Mouse (Mus musculus) kidney, embryonic 16.5 days (tissue): Measurements from ENCODE around the gene Gm20388. TPM values are rescaled to one million over a fixed set of nuclear protein-coding genes. Genes with fewer than 3 reads are reported as not detected.

Experiments used
- ATAC-seq: fragments of 200-750 bp; cut with Nextera tagmentation; 2 replicates; pipeline ENCODE4 v1.8.0; 2017; ENCODE audit warnings: moderate TSS enrichment; ENCODE audit not compliant: low FRiP score, low TSS enrichment
- H3K27ac ChIP-seq: fragments of 300-500 bp; sonication (generic); 2 replicates; pipeline ENCODE4 v1.5.1; 2014; ENCODE audit warnings: low read length
- H3K27me3 ChIP-seq: fragments of 300-500 bp; sonication (generic); 2 replicates; pipeline ENCODE4 v1.6.1; 2014; ENCODE audit warnings: low read length, control low read depth, mixed read lengths; ENCODE audit not compliant: insufficient read depth
- H3K36me3 ChIP-seq: fragments of 300-500 bp; sonication (generic); 2 replicates; pipeline ENCODE4 v1.6.1; 2014; ENCODE audit warnings: low read length, control low read depth, mixed read lengths; ENCODE audit not compliant: insufficient read depth
- H3K4me1 ChIP-seq: fragments of 300-500 bp; sonication (generic); 2 replicates; pipeline ENCODE4 v1.6.1; 2014; ENCODE audit warnings: low read length, control low read depth, mixed read lengths; ENCODE audit not compliant: insufficient read depth
- H3K4me2 ChIP-seq: fragments of 300-500 bp; sonication (generic); replicated peaks from 2 replicates; pipeline ENCODE4 v1.6.1; 2014; ENCODE audit warnings: low read depth, low read length
- H3K4me3 ChIP-seq: fragments of 300-500 bp; sonication (generic); 2 replicates; pipeline ENCODE4 v1.5.1; 2014; ENCODE audit warnings: mild to moderate bottlenecking, low read length
- H3K9ac ChIP-seq: fragments of 300-500 bp; sonication (generic); replicated peaks from 2 replicates; pipeline ENCODE4 v1.6.1; 2014; ENCODE audit warnings: low read length
- H3K9me3 ChIP-seq: fragments of 300-500 bp; sonication (generic); 2 replicates; pipeline ENCODE4 v1.6.1; 2016; ENCODE audit warnings: low read length, control low read depth
- WGBS: fragments of 180-500 bp; shearing (Covaris S2); extraction: QIAGEN DNeasy Blood & Tissue Kit; methylation state at CpG from one replicate; pipeline ENCODE4 v1.1.7; 2014; 5-methylcytosine and 5-hydroxymethylcytosine counted together
- polyA plus RNA-seq: library from polyadenylated mRNA; unstranded; fragments of >200 nt; fragmentation: Nextera tagmentation; extraction: Ambion mirVana; gene quantifications from 2 replicates; pipeline ENCODE4 v1.2.1, GENCODE M21; 2015

The Gm20388 gene
- polyA plus RNA-seq, 1 experiment from 2014 or later = 7.7 TPM

DNA sequence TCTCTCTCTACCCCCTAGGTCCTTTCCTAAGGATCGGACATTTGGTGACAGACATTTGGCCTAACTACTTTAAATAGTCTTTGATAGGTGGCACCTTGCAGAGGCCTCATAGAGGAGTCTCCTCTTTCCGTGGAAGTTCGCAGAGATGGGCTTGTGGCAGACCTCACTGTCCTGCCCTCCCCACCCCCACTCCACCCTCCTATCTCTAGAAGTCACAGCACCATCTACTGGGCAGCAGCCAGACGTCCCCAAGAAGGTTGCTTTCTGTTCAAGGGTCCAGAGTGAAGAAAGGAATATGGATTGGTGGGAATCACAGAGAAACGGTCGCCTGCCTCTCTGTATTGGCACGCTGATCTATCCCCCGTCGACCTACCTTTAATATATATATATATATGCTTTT lies 1482.5 kb downstream of the Gm20388 start:
- ATAC-seq = 0 out of 2 replicates have a peak, but pooled peaks have one; percentile 33

GRCm38 (mm10) chr8:121394686-121395085 lies 1484.0 kb downstream of the Gm20388 start:
- Histone ChIP-seq H3K9ac (peak overlapping the region; percentile 63), H3K27ac (peak overlapping the region; percentile 95), H3K9me3 (no peaks in the 10 kb centered on the region), H3K4me1 (peaks cover 73% of the 10 kb centered on the region), H3K4me3 (peak overlapping the region; percentile 33), H3K36me3 (no peaks in the 10 kb centered on the region), H3K27me3 (peaks cover 37% of the 10 kb centered on the region), H3K4me2 (peak overlapping the region; percentile 51)
- WGBS = 22% methylated on average over 5 of the region's 5 CpGs
- ATAC-seq = no peak

More for the DNA sequence above, 1482.5 kb downstream of the Gm20388 start:
- H3K9me3 ChIP-seq = no peaks in the 10 kb centered on the region
- H3K36me3 ChIP-seq = no peaks in the 10 kb centered on the region
- H3K4me1 ChIP-seq = peaks cover 59% of the 10 kb centered on the region
- WGBS = 6% methylated on average over 9 of the region's 9 CpGs
- peak overlapping the region; percentile 22 for H3K4me2 ChIP-seq
- 0 out of 2 replicates have a peak overlapping the region, but pooled peaks have one; percentile 0 for H3K4me3 ChIP-seq
- H3K27ac ChIP-seq = peak overlapping the region; percentile 26
- peaks cover 30% of the 10 kb centered on the region; the same call in 1 of the 2 replicates for H3K27me3 ChIP-seq
- no peak overlapping the region for H3K9ac ChIP-seq

- no peak for ATAC-seq
- peaks cover 78% of the 10 kb centered on the region for H3K4me1 ChIP-seq
- 16% methylated on average over 11 of the region's 11 CpGs for WGBS
- no peaks in the 10 kb centered on the region for H3K36me3 ChIP-seq
- H3K27me3 ChIP-seq = peaks cover 32% of the 10 kb centered on the region
- H3K27ac ChIP-seq = peak overlapping the region; percentile 95
- peak overlapping the region; percentile 63 for H3K9ac ChIP-seq
- H3K4me3 ChIP-seq = peak overlapping the region; percentile 33
- H3K9me3 ChIP-seq = no peaks in the 10 kb centered on the region
- peak overlapping the region; percentile 51 for H3K4me2 ChIP-seq
These were observed 1484.7 kb downstream of the Gm20388 start for GRCm38 (mm10) chr8:121395316-121395715.

DNA sequence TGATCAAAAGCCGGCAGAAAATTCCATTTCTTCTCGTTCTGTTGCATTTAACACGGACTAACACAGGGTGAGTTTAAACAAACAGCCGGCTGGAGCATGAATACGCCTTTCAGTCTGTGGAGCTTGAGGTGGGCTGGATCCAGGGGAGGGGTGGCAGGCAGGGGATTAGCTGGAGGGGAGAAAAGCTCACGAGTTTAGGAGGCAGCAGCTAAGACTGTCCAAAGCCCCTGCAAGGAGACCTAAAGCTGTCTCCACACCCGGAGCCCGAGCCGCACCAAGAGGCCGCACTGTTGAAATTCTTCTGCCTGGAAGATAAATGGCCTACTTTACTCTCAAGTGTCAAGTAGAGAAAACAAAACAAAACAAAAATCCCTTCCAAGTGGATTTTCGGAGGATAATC lies 1485.5 kb downstream of the Gm20388 start:
- Histone ChIP-seq H3K9me3 (no peaks in the 10 kb centered on the region), H3K27me3 (peaks cover 30% of the 10 kb centered on the region)
- peak; percentile 19; the same call in 1 of the 2 replicates for ATAC-seq

DNA sequence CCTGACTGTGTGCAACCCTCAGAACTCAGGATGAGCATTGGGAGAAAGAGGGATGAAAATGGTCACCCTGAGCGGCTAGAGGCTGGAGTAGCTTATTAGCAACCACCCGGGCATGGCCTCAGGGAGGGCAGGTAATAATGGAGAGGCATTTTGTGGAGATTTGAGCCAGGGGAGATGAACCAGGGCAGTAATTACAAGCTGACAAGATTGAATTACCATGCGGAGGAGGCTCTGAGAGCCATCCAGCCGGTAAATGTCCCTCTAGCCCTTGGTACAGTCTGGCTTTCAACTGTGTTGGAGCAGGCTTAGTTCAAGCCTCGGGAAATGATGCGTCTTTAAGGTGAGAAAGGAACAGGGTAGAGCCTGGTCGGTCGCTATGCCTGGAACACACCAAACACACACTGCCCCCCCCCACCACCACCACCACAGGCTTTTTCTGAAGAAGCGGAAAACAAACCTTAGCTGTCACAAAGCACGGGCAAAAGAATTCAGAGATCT lies 1486.6 kb downstream of the Gm20388 start:
- peaks cover 65% of the 10 kb centered on the region for H3K4me1 ChIP-seq
- peak overlapping the region; percentile 53 for H3K9ac ChIP-seq
- peak overlapping the region; percentile 95 for H3K27ac ChIP-seq
- H3K4me3 ChIP-seq = peak overlapping the region; percentile 28
- ATAC-seq = peak; percentile 50
- no peaks in the 10 kb centered on the region for H3K36me3 ChIP-seq
- H3K9me3 ChIP-seq = no peaks in the 10 kb centered on the region
- 24% methylated on average over 10 of the region's 10 CpGs for WGBS
- H3K27me3 ChIP-seq = peaks cover 30% of the 10 kb centered on the region
- peak overlapping the region; percentile 48 for H3K4me2 ChIP-seq

More for the DNA sequence above, 1485.5 kb downstream of the Gm20388 start:
- Histone ChIP-seq H3K36me3 (no peaks in the 10 kb centered on the region), H3K9ac (peak overlapping the region; percentile 53), H3K4me3 (peak overlapping the region; percentile 28), H3K4me2 (peak overlapping the region; percentile 51), H3K4me1 (peaks cover 73% of the 10 kb centered on the region), H3K27ac (peak overlapping the region; percentile 95)
- 8% methylated on average over 11 of the region's 11 CpGs for WGBS

GRCm38 (mm10) chr8:121398081-121398480 lies 1487.4 kb downstream of the Gm20388 start:
- ATAC-seq = peak; percentile 50; the same call in 1 of the 2 replicates
- Histone ChIP-seq H3K9me3 (no peaks in the 10 kb centered on the region), H3K4me2 (peak overlapping the region; percentile 48), H3K36me3 (no peaks in the 10 kb centered on the region), H3K27me3 (peaks cover 30% of the 10 kb centered on the region), H3K4me3 (peak overlapping the region; percentile 20; the same call in 1 of the 2 replicates), H3K4me1 (peaks cover 60% of the 10 kb centered on the region), H3K9ac (peak overlapping the region; percentile 47), H3K27ac (peak overlapping the region; percentile 95)
- 21% methylated on average over 6 of the region's 6 CpGs for WGBS

DNA sequence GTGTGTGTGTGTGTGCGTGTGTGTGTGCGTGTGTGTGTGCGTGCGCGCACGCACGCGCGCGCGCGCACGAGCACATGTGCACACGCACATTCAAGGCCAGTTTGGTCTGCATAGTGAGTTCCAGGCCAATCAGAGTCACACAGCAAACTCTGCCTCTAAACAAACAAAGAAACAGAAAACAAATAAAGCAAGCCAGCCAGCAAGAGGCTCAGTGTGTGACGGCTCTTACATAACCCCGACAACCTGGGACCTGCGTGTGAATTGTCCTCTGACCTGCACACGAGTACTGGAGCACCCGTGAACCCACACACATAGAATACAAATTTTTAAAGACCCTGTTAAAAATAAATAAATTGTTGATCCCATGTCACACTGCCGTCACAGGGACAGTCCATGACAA lies 1488.1 kb downstream of the Gm20388 start:
- WGBS = 69% methylated on average over 18 of the region's 20 CpGs
- H3K27me3 ChIP-seq = peaks cover 27% of the 10 kb centered on the region
- ATAC-seq = no peak

DNA sequence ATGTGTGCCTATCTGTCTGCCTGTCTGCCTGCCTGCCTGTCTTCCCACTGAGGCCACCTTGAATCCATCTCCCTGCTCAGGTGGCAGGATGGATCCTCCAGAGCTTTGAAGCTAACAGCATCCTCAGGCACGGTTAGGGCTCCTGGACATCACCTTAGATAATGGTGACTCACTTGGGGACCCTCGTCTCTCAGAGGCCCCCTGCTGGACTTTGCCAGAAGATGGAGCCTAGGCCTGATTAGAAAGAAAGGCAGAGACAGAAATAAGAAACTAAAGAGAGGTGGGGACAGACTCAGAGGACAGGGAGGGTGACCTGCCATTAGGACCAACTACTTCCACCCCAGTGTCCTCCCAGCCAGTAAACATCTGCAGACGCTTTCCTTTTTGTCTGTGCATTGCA lies 1488.5 kb downstream of the Gm20388 start:
- peaks cover 26% of the 10 kb centered on the region for H3K27me3 ChIP-seq
- 20% methylated on average over 3 of the region's 3 CpGs for WGBS
- no peak overlapping the region for H3K4me3 ChIP-seq
- no peak overlapping the region; the same call in 1 of the 2 replicates for H3K27ac ChIP-seq
- H3K36me3 ChIP-seq = no peaks in the 10 kb centered on the region
- peak overlapping the region; percentile 47; the same call in 1 of the 2 replicates for H3K9ac ChIP-seq
- H3K4me1 ChIP-seq = peaks cover 59% of the 10 kb centered on the region
- no peaks in the 10 kb centered on the region for H3K9me3 ChIP-seq
- H3K4me2 ChIP-seq = no peak overlapping the region; the same call in 1 of the 2 replicates
- ATAC-seq = no peak

More for the DNA sequence above, 1488.1 kb downstream of the Gm20388 start:
- Histone ChIP-seq H3K27ac (peak overlapping the region; percentile 95), H3K36me3 (no peaks in the 10 kb centered on the region), H3K9me3 (no peaks in the 10 kb centered on the region), H3K9ac (peak overlapping the region; percentile 47; the same call in 1 of the 2 replicates), H3K4me2 (peak overlapping the region; percentile 48; the same call in 1 of the 2 replicates), H3K4me3 (no peak overlapping the region), H3K4me1 (peaks cover 59% of the 10 kb centered on the region)

DNA sequence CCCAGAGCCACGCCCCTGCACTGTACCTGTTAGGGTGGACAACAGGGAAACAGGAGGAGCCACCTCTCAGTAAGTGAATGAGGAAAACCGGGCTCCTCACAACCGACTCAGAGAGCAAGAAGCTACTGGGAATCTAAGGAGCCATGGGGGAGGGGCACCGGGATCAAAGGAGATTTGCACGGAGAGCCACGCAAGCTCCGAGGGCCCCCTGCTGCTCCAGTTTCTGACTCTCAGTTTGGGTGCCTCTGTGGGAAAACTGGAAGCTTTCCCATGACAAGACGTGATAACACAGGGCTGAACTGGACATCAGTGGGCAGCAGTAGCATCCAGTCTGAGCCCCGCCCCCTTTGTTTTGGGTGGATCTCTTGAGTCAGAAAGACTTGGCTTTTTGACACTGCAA lies 1489.9 kb downstream of the Gm20388 start:
- no peak for ATAC-seq
- H3K4me1 ChIP-seq = peaks cover 50% of the 10 kb centered on the region
- H3K4me2 ChIP-seq = no peak overlapping the region

GRCm38 (mm10) chr8:121403821-121404220 lies 1493.2 kb downstream of the Gm20388 start:
- Histone ChIP-seq H3K4me1 (peaks cover 21% of the 10 kb centered on the region), H3K27me3 (peaks cover 8% of the 10 kb centered on the region), H3K27ac (no peak overlapping the region), H3K9me3 (peaks cover 5% of the 10 kb centered on the region; the same call in 1 of the 2 replicates), H3K4me3 (no peak overlapping the region), H3K4me2 (no peak overlapping the region), H3K9ac (no peak overlapping the region), H3K36me3 (no peaks in the 10 kb centered on the region)
- 75% methylated on average over 6 of the region's 6 CpGs for WGBS
- ATAC-seq = no peak

More for the DNA sequence above, 1489.9 kb downstream of the Gm20388 start:
- Histone ChIP-seq H3K27me3 (peaks cover 20% of the 10 kb centered on the region), H3K27ac (no peak overlapping the region), H3K9ac (no peak overlapping the region), H3K4me3 (no peak overlapping the region), H3K9me3 (peaks cover 5% of the 10 kb centered on the region; the same call in 1 of the 2 replicates), H3K36me3 (no peaks in the 10 kb centered on the region)
- 22% methylated on average over 9 of the region's 9 CpGs for WGBS
